Mouse (Mus musculus) CH12F3 (cell line): ENCODE measurements around the gene Gm6502.
"Not testable (repeated sequence)": the region's sequence is repeated elsewhere in the genome, so short reads cannot be mapped to it uniquely, and the experiment has no call there.

ENCODE experiments used
- in situ Hi-C: fragments of 300-500 bp; cut with MboI; formaldehyde crosslinking; loops from 2 replicates; pipeline ENCODE4 v1.14.3; 2020; ENCODE audit warnings: low sequenced_read_pairs

Gene Gm6502

GRCm38 (mm10) chr5:94314135-94314534 lies at the start of gene Gm6502:
Gm6502 (plus strand) TSS chr5:94314435.
- in situ Hi-C loops: not testable (repeated sequence)

GRCm38 (mm10) chr5:94306696-94307095 lies 7.5 kb upstream of the Gm6502 start, which contains the start of gene A430089I19Rik:
A430089I19Rik (minus strand) TSS chr5:94306796.
- in situ Hi-C loops: not testable (repeated sequence)

- in situ Hi-C loops: not testable (repeated sequence)
Observed at GRCm38 (mm10) chr5:94339449-94339848, 25.2 kb downstream of the Gm6502 start, which contains the start of gene AA792892. AA792892 (plus strand) TSS chr5:94339749.
